Mouse (Mus musculus) limb, embryonic 10.5 days (tissue): ENCODE measurements around the gene Fst. TPM values are rescaled to one million over a fixed set of nuclear protein-coding genes. Genes with fewer than 3 reads are reported as not detected.

Source experiments
- polyA plus RNA-seq: library from polyadenylated mRNA; unstranded; fragments of >200 nt; fragmentation: Nextera tagmentation; extraction: Ambion mirVana; gene quantifications from 2 replicates; pipeline ENCODE4 v1.2.1, GENCODE M21; 2016

Gene Fst
- polyA plus RNA-seq, 1 experiment from 2014 or later = 4.9 TPM

Other genes with a start within 250 kb of the Fst start
- gene Ndufs4, start 70.7 kb downstream of the Fst start, polyA plus RNA-seq = 275 TPM in 2 replicates